Mouse (Mus musculus) CH12.LX (cell line): ENCODE results near the gene Suclg2. TPM values are rescaled to one million over a fixed set of nuclear protein-coding genes. Genes with fewer than 3 reads are reported as not detected.

Experiments
- DNase-seq: peaks from one replicate; pipeline ENCODE4 v3.0.0-alpha.2; 2013; ENCODE audit errors: extremely low read depth
- H3K27ac ChIP-seq: 2 replicates; pipeline ENCODE4 v1.5.1; 2012; ENCODE audit warnings: low read depth, mild to moderate bottlenecking, control low read depth, moderate library complexity; ENCODE audit not compliant: insufficient read depth
- H3K27me3 ChIP-seq: replicated peaks from 2 replicates; pipeline ENCODE3; 2012; ENCODE audit warnings: inconsistent platforms
- H3K36me3 ChIP-seq, 2 experiments: replicated peaks in 1 of 2; 2 replicates each; pipeline versions ENCODE3 to v1.6.1; 2012; ENCODE audit warnings: inconsistent platforms in 1 of 2, low read length in 1 of 2, mild to moderate bottlenecking in 1 of 2, mixed read lengths in 1 of 2, moderate library complexity in 1 of 2; ENCODE audit not compliant: control insufficient read depth in 1 of 2, insufficient read depth in 1 of 2
- H3K4me1 ChIP-seq, 2 experiments: 2 replicates each; pipeline ENCODE4 v1.6.1; 2012; ENCODE audit warnings: inconsistent platforms in 1 of 2, moderate library complexity in 1 of 2; ENCODE audit not compliant: insufficient read depth in 2 of 2, control insufficient read depth in 1 of 2
- H3K4me2 ChIP-seq: 2 replicates; pipeline ENCODE4 v1.6.1; 2012; ENCODE audit warnings: low read depth, mild to moderate bottlenecking, control low read depth; ENCODE audit not compliant: poor library complexity, insufficient read depth, severe bottlenecking
- H3K4me3 ChIP-seq, 3 experiments: fragments of 150-350 bp in 1 of 3; sonication (generic) in 1 of 3; replicated peaks in 1 of 3; 2 replicates each; pipeline versions ENCODE3 to v1.5.1; 2011 to 2012; ENCODE audit warnings: low read depth in 2 of 3, low read length in 2 of 3, mild to moderate bottlenecking in 2 of 3, moderate library complexity in 2 of 3, control low read depth in 1 of 3, improper control_type of control experiment in 1 of 3, inconsistent platforms in 1 of 3, mixed read lengths in 1 of 3; ENCODE audit not compliant: poor library complexity in 1 of 3
- H3K79me2 ChIP-seq: replicated peaks from 2 replicates; pipeline ENCODE4 v1.6.1; 2012; ENCODE audit warnings: mild to moderate bottlenecking, moderate library complexity; ENCODE audit not compliant: control insufficient read depth, poor library complexity, insufficient read depth, severe bottlenecking; ENCODE audit errors: extremely low read depth
- H3K9ac ChIP-seq: 2 replicates; pipeline ENCODE4 v1.6.1; 2012; ENCODE audit warnings: low read depth, mild to moderate bottlenecking, control low read depth, moderate library complexity; ENCODE audit not compliant: insufficient read depth
- H3K9me3 ChIP-seq: replicated peaks from 2 replicates; pipeline ENCODE3; 2012; ENCODE audit warnings: low read length, inconsistent platforms, mixed read lengths
- BHLHE40 ChIP-seq: IDR thresholded peaks from 2 replicates; pipeline ENCODE4 v1.6.1; 2011; ENCODE audit warnings: mild to moderate bottlenecking, low read depth, low read length, improper control_type of control experiment
- CHD1 ChIP-seq: IDR thresholded peaks from 2 replicates; pipeline ENCODE4 v1.6.1; 2012; ENCODE audit warnings: low read depth, low read length, improper control_type of control experiment, inconsistent platforms
- CTCF ChIP-seq, 2 experiments: IDR thresholded peaks in 1 of 2; conservative IDR thresholded peaks in 1 of 2; 2 replicates each; pipeline ENCODE4 v1.5.1; 2011 to 2012; ENCODE audit warnings: low read depth in 2 of 2, low read length in 2 of 2, improper control_type of control experiment in 1 of 2, inconsistent platforms in 1 of 2, mild to moderate bottlenecking in 1 of 2, moderate library complexity in 1 of 2
- HCFC1 ChIP-seq: IDR thresholded peaks from 2 replicates; pipeline ENCODE4 v1.6.1; 2012; ENCODE audit warnings: low read depth, mild to moderate bottlenecking, inconsistent platforms, low read length, improper control_type of control experiment
- KAT2A ChIP-seq: IDR thresholded peaks from 2 replicates; pipeline ENCODE4 v1.6.1; 2012; ENCODE audit warnings: low read length, improper control_type of control experiment, inconsistent platforms; ENCODE audit not compliant: insufficient replicate concordance
- MAFK ChIP-seq: IDR thresholded peaks from 2 replicates; pipeline ENCODE4 v1.6.1; 2011; ENCODE audit warnings: low read length, improper control_type of control experiment; ENCODE audit not compliant: insufficient replicate concordance
- MAX ChIP-seq: IDR thresholded peaks from 2 replicates; pipeline ENCODE4 v1.6.1; 2011; ENCODE audit warnings: low read length, improper control_type of control experiment
- MAZ ChIP-seq: IDR thresholded peaks from 2 replicates; pipeline ENCODE4 v1.6.1; 2012; ENCODE audit warnings: low read depth, mild to moderate bottlenecking, inconsistent platforms, low read length, improper control_type of control experiment, moderate library complexity
- MXI1 ChIP-seq: IDR thresholded peaks from 2 replicates; pipeline ENCODE4 v1.6.1; 2011; ENCODE audit warnings: mild to moderate bottlenecking, low read depth, low read length, improper control_type of control experiment
- PAX5 ChIP-seq: IDR thresholded peaks from 2 replicates; pipeline ENCODE4 v1.6.1; 2012; ENCODE audit warnings: low read length, inconsistent platforms, mixed read lengths
- POLR2A ChIP-seq: IDR thresholded peaks from 2 replicates; pipeline ENCODE4 v1.6.1; 2011; ENCODE audit warnings: low read depth, mild to moderate bottlenecking, improper control_type of control experiment, low read length
- RAD21 ChIP-seq: IDR thresholded peaks from 2 replicates; pipeline ENCODE4 v1.6.1; 2011; ENCODE audit warnings: low read depth, mild to moderate bottlenecking, low read length, improper control_type of control experiment, moderate library complexity
- SMC3 ChIP-seq: IDR thresholded peaks from 2 replicates; pipeline ENCODE4 v1.6.1; 2011; ENCODE audit warnings: low read depth, low read length, improper control_type of control experiment
- UBTF ChIP-seq: IDR thresholded peaks from 2 replicates; pipeline ENCODE4 v1.6.1; 2012; ENCODE audit warnings: low read depth, mild to moderate bottlenecking, inconsistent platforms, low read length, improper control_type of control experiment, moderate library complexity
- USF1 ChIP-seq: IDR thresholded peaks from 2 replicates; pipeline ENCODE4 v1.6.1; 2014; ENCODE audit warnings: low read depth, mild to moderate bottlenecking, inconsistent platforms, low read length, improper control_type of control experiment
- USF2 ChIP-seq: conservative IDR thresholded peaks from 2 replicates; pipeline ENCODE4 v1.6.1; 2011; ENCODE audit warnings: low read depth, low read length, improper control_type of control experiment
- ZC3H11A ChIP-seq: IDR thresholded peaks from 2 replicates; pipeline ENCODE4 v1.6.1; 2012; ENCODE audit warnings: low read depth, mild to moderate bottlenecking, inconsistent platforms, low read length, improper control_type of control experiment
- ZMIZ1 ChIP-seq: IDR thresholded peaks from 2 replicates; pipeline ENCODE4 v1.6.1; 2012; ENCODE audit warnings: low read depth, mild to moderate bottlenecking, inconsistent platforms, low read length, improper control_type of control experiment
- ZNF384 ChIP-seq: IDR thresholded peaks from 2 replicates; pipeline ENCODE4 v1.6.1; 2012; ENCODE audit warnings: low read depth, low read length, improper control_type of control experiment, inconsistent platforms
- dilution Hi-C: fragments of 300-500 bp; cut with MboI; formaldehyde crosslinking; loops from 2 replicates; pipeline ENCODE4 v1.14.3; 2020; ENCODE audit warnings: low sequenced_read_pairs; ENCODE audit not compliant: extremely low pct_unique_long_range_greater_than_20kb, extremely low pct_ligation_motif_present
- in situ Hi-C: fragments of 300-500 bp; cut with MboI; formaldehyde crosslinking; loops from 3 replicates; pipeline ENCODE4 v1.14.3; 2019; ENCODE audit warnings: low sequenced_read_pairs, low pct_ligation_motif_present, low pct_unique_long_range_greater_than_20kb, mixed read lengths
- polyA plus RNA-seq: library from polyadenylated mRNA; unstranded; fragments of >175 nt; gene quantifications from 2 replicates; pipeline ENCODE4 v1.2.1, GENCODE M21; 2012; ENCODE audit warnings: low read depth; ENCODE audit not compliant: insufficient read length
- total RNA-seq, 2 experiments: library from RNA; depleted of rRNA; stranded (reverse); fragments of 300-350 nt in 1 of 2; fragments of >200 nt in 1 of 2; gene quantifications; 2 replicates each; pipeline ENCODE4 v1.2.3; 2012 to 2014

Suclg2 gene
- total and polyA plus RNA-seq, 3 experiments: 46.5 to 86.2 (median 48.3) TPM

DNA sequence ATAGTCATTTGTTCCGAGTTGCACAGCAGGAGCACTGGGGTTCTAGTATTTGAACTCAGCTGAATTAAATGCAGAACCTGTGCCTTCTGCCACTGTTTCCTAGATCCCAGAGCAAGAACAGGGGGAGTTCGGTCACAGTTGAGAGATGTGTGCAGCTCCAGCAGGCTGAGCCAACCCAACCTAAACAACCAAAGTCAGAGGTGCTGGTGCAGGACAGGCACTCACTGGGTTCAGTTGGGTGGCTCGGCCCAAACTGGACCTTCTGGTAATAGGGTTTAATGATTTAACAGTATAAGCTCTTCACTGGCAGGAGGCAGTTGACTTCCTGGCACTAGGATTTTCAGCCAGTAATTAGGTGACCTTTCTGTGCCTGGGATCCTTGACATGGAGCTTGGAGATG lies 6.9 kb downstream of the Suclg2 start:
- Histone ChIP-seq H3K4me3 (no peak overlapping the region), H3K79me2 (peaks cover 13% of the 10 kb centered on the region), H3K4me2 (no peak overlapping the region), H3K9ac (no peak overlapping the region), H3K9me3 (no peaks in the 10 kb centered on the region), H3K4me1 (peaks cover 0 to 32% of the 10 kb centered on the region in 2 experiments; a peak in 2 of 4 replicates), H3K27me3 (no peaks in the 10 kb centered on the region), H3K27ac (no peak overlapping the region), H3K36me3 (peaks cover 0 to 72% of the 10 kb centered on the region in 2 experiments)
- dilution Hi-C loops (no loop called here), in situ Hi-C loops (no loop called here)
- DNase-seq: no peak
- TF ChIP-seq POLR2A (no peak), MAX (no peak), CTCF (conservative IDR thresholded peaks at IDR 0.05 in 1 of 2, IDR thresholded peaks at IDR 0.05 in 1 of 2; ENCODE audit: low read depth in 2 of 2, low read length in 2 of 2) (no peak), MAZ (no peak), ZMIZ1 (no peak), KAT2A (no peak), ZNF384 (no peak), UBTF (no peak), USF1 (no peak), SMC3 (no peak), CHD1 (no peak), ZC3H11A (no peak), PAX5 (no peak), MAFK (no peak), RAD21 (no peak), BHLHE40 (no peak), MXI1 (no peak)

DNA sequence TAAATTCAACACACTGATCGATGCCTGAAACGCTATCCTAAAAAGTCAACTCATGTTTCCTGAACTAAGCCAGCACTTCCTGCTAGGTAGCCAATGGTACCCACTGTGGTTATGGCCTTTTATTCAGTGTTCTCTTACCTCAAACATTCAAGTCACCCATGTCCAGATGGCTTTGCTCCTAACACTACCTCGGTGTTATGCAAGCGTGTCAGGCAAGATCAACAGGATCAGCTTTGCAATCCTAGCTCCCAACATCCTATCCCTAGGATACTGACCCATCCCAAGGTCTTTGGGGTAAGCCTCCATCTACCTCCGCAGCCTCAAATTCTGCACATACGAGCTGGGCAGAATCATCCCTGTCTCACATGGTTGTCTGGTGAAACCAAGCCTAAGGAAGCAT lies 7.7 kb downstream of the Suclg2 start:
- H3K79me2 ChIP-seq: peaks cover 13% of the 10 kb centered on the region
- no peaks in the 10 kb centered on the region for H3K9me3 ChIP-seq
- no peaks in the 10 kb centered on the region for H3K27me3 ChIP-seq
- DNase-seq: no peak
- no peak overlapping the region for H3K9ac ChIP-seq
- H3K4me1 ChIP-seq: peaks cover 0 to 26% of the 10 kb centered on the region in 2 experiments; a peak in 2 of 4 replicates
- no peak overlapping the region for H3K4me3 ChIP-seq
- in situ Hi-C loops (no loop called here), dilution Hi-C loops (no loop called here)
- TF ChIP-seq USF2 (no peak), HCFC1 (no peak)
- H3K27ac ChIP-seq: no peak overlapping the region
- H3K36me3 ChIP-seq: peaks cover 0 to 68% of the 10 kb centered on the region in 2 experiments
- no peak overlapping the region for H3K4me2 ChIP-seq
